In the genomic region with DNA sequence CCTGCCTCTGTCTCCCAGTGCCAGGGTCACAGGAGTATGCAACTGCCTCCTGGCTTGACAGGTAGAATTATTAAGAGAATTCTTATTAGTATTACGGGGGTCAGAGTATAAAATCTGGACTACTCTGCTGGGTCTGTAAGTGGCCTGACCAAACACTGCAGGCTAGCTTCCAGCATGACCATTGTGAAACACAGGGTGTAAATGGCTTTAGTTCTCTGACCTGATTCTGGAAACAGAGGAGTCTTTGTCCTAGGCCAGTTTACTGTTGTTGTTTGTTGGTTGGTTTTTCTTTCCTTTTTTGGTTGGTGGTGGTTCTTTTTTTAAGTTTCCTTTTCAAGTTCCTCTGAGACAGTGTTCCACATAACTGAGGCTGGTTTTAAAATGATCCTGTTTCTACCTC, we compare ENCODE assay signal across 14 mouse cellular contexts. TPM values are rescaled to one million over a fixed set of nuclear protein-coding genes. Genes with fewer than 3 reads are reported as not detected.
A peak's percentile ranks its signal among the peaks of the same experiment; 100 is the strongest.
DNase-seq lines count a peak whose midpoint lies in the region; ATAC-seq and TF ChIP-seq lines count a peak whose summit lies in the region.
"Had no signal": no experiment of that assay in that cellular context is flagged by ENCODE, and none has a peak within 500 bp of the region (broad histone marks: within the 10 kb centered on the region; RNA-seq: fewer than 3 reads in every experiment).

No protein-coding gene starts in this region.

- peak overlapping the region; percentile 37; the same call in 1 of the 2 replicates for H3K27ac ChIP-seq in forebrain, embryonic 15.5 days (replicated peaks)
- H3K27ac ChIP-seq in forebrain, postnatal 0 days (ENCODE audit: low read depth, low read length), result no peak overlapping the region; the same call in 1 of the 2 replicates
- H3K27ac ChIP-seq in liver, adult 2 months (replicated peaks; ENCODE audit: insufficient read depth, low read depth, low read length), result peak overlapping the region; percentile 83
- peak overlapping the region; percentile 56; the same call in 1 of the 2 replicates for H3K27ac ChIP-seq in small intestine, adult 2 months (ENCODE audit: insufficient read depth, low read depth, low read length)
- H3K27ac ChIP-seq: limb, embryonic 13.5 days; stomach, embryonic 15.5 days had no signal

- no peak overlapping the region for H3K4me3 ChIP-seq in forebrain, embryonic 15.5 days
- no peak overlapping the region for H3K4me3 ChIP-seq in forebrain, postnatal 0 days (ENCODE audit: low read depth, low read length)
- H3K4me3 ChIP-seq in liver, adult 2 months (ENCODE audit: insufficient read depth, low read depth, low read length), result no peak overlapping the region
- no peak overlapping the region for H3K4me3 ChIP-seq in small intestine, adult 2 months (ENCODE audit: low read depth, low read length)
- H3K4me3 ChIP-seq: limb, embryonic 13.5 days; stomach, embryonic 15.5 days had no signal

- H3K9me3 ChIP-seq in forebrain, embryonic 15.5 days, result no peaks in the 10 kb centered on the region
- no peaks in the 10 kb centered on the region for H3K9me3 ChIP-seq in forebrain, postnatal 0 days (ENCODE audit: low read length)
- H3K9me3 ChIP-seq: limb, embryonic 13.5 days; stomach, embryonic 15.5 days had no signal

- no peak for TF ChIP-seq POLR2A in liver, adult 2 months (IDR thresholded peaks at IDR 0.05; ENCODE audit: extremely low read depth, insufficient read depth, low read length)
- no peak for TF ChIP-seq POLR2A in small intestine, adult 2 months (IDR thresholded peaks at IDR 0.05; ENCODE audit: low read depth, low read length)

- peaks cover 29% of the 10 kb centered on the region for H3K4me1 ChIP-seq in forebrain, embryonic 15.5 days
- H3K4me1 ChIP-seq in forebrain, postnatal 0 days (ENCODE audit: insufficient read depth), result peaks cover 6% of the 10 kb centered on the region
- H3K4me1 ChIP-seq in liver, adult 2 months (ENCODE audit: control insufficient read depth, insufficient read depth, low read length), result peaks cover 39% of the 10 kb centered on the region
- H3K4me1 ChIP-seq in small intestine, adult 2 months (ENCODE audit: control insufficient read depth, insufficient read depth, insufficient read length, low read length), result peaks cover 6% of the 10 kb centered on the region; the same call in 1 of the 2 replicates

- H3K27me3 ChIP-seq in forebrain, embryonic 15.5 days, result no peaks in the 10 kb centered on the region
- no peaks in the 10 kb centered on the region for H3K27me3 ChIP-seq in forebrain, postnatal 0 days (ENCODE audit: insufficient read depth, low read length)
- H3K27me3 ChIP-seq in liver, adult 2 months (ENCODE audit: control insufficient read depth, insufficient read depth, low read length), result no peaks in the 10 kb centered on the region
- H3K27me3 ChIP-seq in small intestine, adult 2 months (ENCODE audit: control insufficient read depth, insufficient read depth, low read length), result no peaks in the 10 kb centered on the region
- H3K27me3 ChIP-seq: limb, embryonic 13.5 days; stomach, embryonic 15.5 days had no signal

- peaks cover 4% of the 10 kb centered on the region; the same call in 1 of the 2 replicates for H3K36me3 ChIP-seq in forebrain, embryonic 15.5 days
- H3K36me3 ChIP-seq in forebrain, postnatal 0 days (ENCODE audit: insufficient read depth), result no peaks in the 10 kb centered on the region
- H3K36me3 ChIP-seq in liver, adult 2 months (ENCODE audit: control insufficient read depth, insufficient read depth, low read length), result no peaks in the 10 kb centered on the region
- H3K36me3 ChIP-seq in small intestine, adult 2 months (ENCODE audit: control insufficient read depth, insufficient read depth, low read length), result peaks cover 20% of the 10 kb centered on the region
- H3K36me3 ChIP-seq: stomach, embryonic 15.5 days had no signal

- no peak for ATAC-seq in forebrain, embryonic 15.5 days (replicated peaks)
- ATAC-seq in forebrain, postnatal 0 days, result no peak
- no peak for ATAC-seq in cerebellum, adult (ENCODE audit: insufficient number of reproducible peaks, low FRiP score, low TSS enrichment)
- ATAC-seq: forebrain, embryonic 14.5 days had no signal

- no peak overlapping the region for H3K4me2 ChIP-seq in forebrain, embryonic 15.5 days (replicated peaks)
- no peak overlapping the region for H3K4me2 ChIP-seq in forebrain, postnatal 0 days (ENCODE audit: low read depth)
- H3K4me2 ChIP-seq: limb, embryonic 13.5 days; stomach, embryonic 15.5 days had no signal

- H3K79me2 ChIP-seq in liver, adult 2 months (ENCODE audit: control insufficient read depth, insufficient read depth, low read length), result peaks cover 29% of the 10 kb centered on the region; the same call in 1 of the 2 replicates

- DNase-seq in forebrain, postnatal 0 days, result no peak
- DNase-seq in liver, adult 2 months (ENCODE audit: extremely low read depth, low read depth, low spot score), result peak; percentile 94
- DNase-seq in liver, result no peak
- peak; percentile 22 for DNase-seq in fibroblast of lung, adult 2 months (ENCODE audit: low read depth)
- no peak for DNase-seq in thymus, postnatal 25 days
- DNase-seq: adrenal gland, postnatal 36 days; cerebellum, adult 9-11 months; kidney, adult 11 months had no signal

- no peak overlapping the region for H3K9ac ChIP-seq in forebrain, embryonic 15.5 days (replicated peaks)
- no peak overlapping the region for H3K9ac ChIP-seq in forebrain, postnatal 0 days
- H3K9ac ChIP-seq in liver, adult 2 months (ENCODE audit: low read depth, low read length), result no peak overlapping the region
- H3K9ac ChIP-seq: limb, embryonic 13.5 days; stomach, embryonic 15.5 days had no signal

- TF ChIP-seq CTCF in forebrain, postnatal 0 days (IDR thresholded peaks at IDR 0.05; ENCODE audit: low read depth), result no peak
- no peak for TF ChIP-seq CTCF in liver, adult 2 months (IDR thresholded peaks at IDR 0.05; ENCODE audit: low read depth, low read length)
- no peak for TF ChIP-seq CTCF in small intestine, adult 2 months (IDR thresholded peaks at IDR 0.05; ENCODE audit: extremely low read depth, insufficient read length, insufficient replicate concordance, low read depth, low read length)

- 93% methylated on average over 1 of the region's 1 CpGs for WGBS in forebrain, embryonic 15.5 days
- WGBS in forebrain, postnatal 0 days, result 74% methylated on average over 1 of the region's 1 CpGs
- 19% methylated on average over 1 of the region's 1 CpGs for WGBS in liver, adult 2 months
- 72% methylated on average over 1 of the region's 1 CpGs for WGBS in small intestine, adult 2 months

RNA-seq across cellular contexts. Expression of gene Cs, which starts 5.9 kb away (rescaled TPM):
- polyA plus RNA-seq in forebrain, embryonic 15.5 days (2015; fragmentation: Nextera tagmentation; extraction: Ambion mirVana), result 233 and 237 TPM in 2 replicates
- total RNA-seq in forebrain, postnatal 0 days (2014; rRNA removed), result 205 and 250 TPM in 2 replicates
- 203 and 255 TPM in 2 replicates for polyA plus RNA-seq in forebrain, postnatal 0 days (2015; fragmentation: Nextera tagmentation; extraction: Ambion mirVana)
- total RNA-seq in liver, adult 2 months (2014; rRNA removed), result 57.1 and 60.1 TPM in 2 replicates
- 99.6 and 115 TPM in 2 replicates for polyA plus RNA-seq in liver, adult 2 months (2012; rRNA removed)
- polyA plus RNA-seq in small intestine, adult 2 months (2012; rRNA removed), result 233 and 588 TPM in 2 replicates

RNA-seq across cellular contexts. Expression of gene Cnpy2, which starts 21.2 kb away (rescaled TPM):
- 208 and 216 TPM in 2 replicates for polyA plus RNA-seq in forebrain, embryonic 15.5 days (2015; fragmentation: Nextera tagmentation; extraction: Ambion mirVana)
- 50.1 and 57.5 TPM in 2 replicates for total RNA-seq in forebrain, postnatal 0 days (2014; rRNA removed)
- polyA plus RNA-seq in forebrain, postnatal 0 days (2015; fragmentation: Nextera tagmentation; extraction: Ambion mirVana), result 179 and 205 TPM in 2 replicates
- total RNA-seq in liver, adult 2 months (2014; rRNA removed), result 89.5 and 107 TPM in 2 replicates
- polyA plus RNA-seq in liver, adult 2 months (2012; rRNA removed), result 69.0 and 72.0 TPM in 2 replicates
- polyA plus RNA-seq in small intestine, adult 2 months (2012; rRNA removed), result 31.8 and 46.6 TPM in 2 replicates

RNA-seq across cellular contexts. Expression of gene Coq10a, which starts 25.4 kb away (rescaled TPM):
- 33.7 and 35.7 TPM in 2 replicates for polyA plus RNA-seq in forebrain, embryonic 15.5 days (2015; fragmentation: Nextera tagmentation; extraction: Ambion mirVana)
- 34.0 and 41.6 TPM in 2 replicates for total RNA-seq in forebrain, postnatal 0 days (2014; rRNA removed)
- 48.2 and 50.0 TPM in 2 replicates for polyA plus RNA-seq in forebrain, postnatal 0 days (2015; fragmentation: Nextera tagmentation; extraction: Ambion mirVana)
- 19.9 and 20.7 TPM in 2 replicates for total RNA-seq in liver, adult 2 months (2014; rRNA removed)
- 57.9 and 65.7 TPM in 2 replicates for polyA plus RNA-seq in liver, adult 2 months (2012; rRNA removed)
- 36.5 and 79.1 TPM in 2 replicates for polyA plus RNA-seq in small intestine, adult 2 months (2012; rRNA removed)

RNA-seq across cellular contexts. Expression of gene Ankrd52, which starts 33.5 kb away (rescaled TPM):
- polyA plus RNA-seq in forebrain, embryonic 15.5 days (2015; fragmentation: Nextera tagmentation; extraction: Ambion mirVana), result 13.0 and 13.4 TPM in 2 replicates
- total RNA-seq in forebrain, postnatal 0 days (2014; rRNA removed), result 22.3 and 32.6 TPM in 2 replicates
- polyA plus RNA-seq in forebrain, postnatal 0 days (2015; fragmentation: Nextera tagmentation; extraction: Ambion mirVana), result 4.7 and 7.7 TPM in 2 replicates
- 5.6 and 9.3 TPM in 2 replicates for total RNA-seq in liver, adult 2 months (2014; rRNA removed)
- polyA plus RNA-seq in liver, adult 2 months (2012; rRNA removed), result 11.8 and 14.8 TPM in 2 replicates
- polyA plus RNA-seq in small intestine, adult 2 months (2012; rRNA removed), result 15.3 and 22.1 TPM in 2 replicates

RNA-seq across cellular contexts. Expression of gene Pan2, which starts 40.3 kb away (rescaled TPM):
- polyA plus RNA-seq in forebrain, embryonic 15.5 days (2015; fragmentation: Nextera tagmentation; extraction: Ambion mirVana), result 27.6 and 30.9 TPM in 2 replicates
- total RNA-seq in forebrain, postnatal 0 days (2014; rRNA removed), result 14.9 and 20.0 TPM in 2 replicates
- polyA plus RNA-seq in forebrain, postnatal 0 days (2015; fragmentation: Nextera tagmentation; extraction: Ambion mirVana), result 9.6 and 11.9 TPM in 2 replicates
- 9.1 and 11.8 TPM in 2 replicates for total RNA-seq in liver, adult 2 months (2014; rRNA removed)
- polyA plus RNA-seq in liver, adult 2 months (2012; rRNA removed), result 12.7 and 20.3 TPM in 2 replicates
- 10.3 and 17.7 TPM in 2 replicates for polyA plus RNA-seq in small intestine, adult 2 months (2012; rRNA removed)

Comparison
In these comparisons a context has a peak if more than half of its experiments do, and no peak if none do; other contexts are left out.
1. DNase-seq: peak in liver, adult 2 months (single experiment) and fibroblast of lung, adult 2 months (single experiment); none in forebrain, postnatal 0 days (single experiment), liver (single experiment) and thymus, postnatal 25 days (single experiment).